Mouse (Mus musculus) MEL-GATA-1-ER (cell line): ENCODE results near the gene Slc4a2.
A peak's percentile ranks its signal among the peaks of the same experiment; 100 is the strongest.
"Not testable (repeated sequence)": the region's sequence is repeated elsewhere in the genome, so short reads cannot be mapped to it uniquely, and the experiment has no call there.

Source experiments
- DNase-seq: peaks from one replicate; pipeline ENCODE4 v3.0.0-alpha.2; 2012; ENCODE audit warnings: low read depth; ENCODE audit errors: extremely low read depth

The Slc4a2 gene

DNA sequence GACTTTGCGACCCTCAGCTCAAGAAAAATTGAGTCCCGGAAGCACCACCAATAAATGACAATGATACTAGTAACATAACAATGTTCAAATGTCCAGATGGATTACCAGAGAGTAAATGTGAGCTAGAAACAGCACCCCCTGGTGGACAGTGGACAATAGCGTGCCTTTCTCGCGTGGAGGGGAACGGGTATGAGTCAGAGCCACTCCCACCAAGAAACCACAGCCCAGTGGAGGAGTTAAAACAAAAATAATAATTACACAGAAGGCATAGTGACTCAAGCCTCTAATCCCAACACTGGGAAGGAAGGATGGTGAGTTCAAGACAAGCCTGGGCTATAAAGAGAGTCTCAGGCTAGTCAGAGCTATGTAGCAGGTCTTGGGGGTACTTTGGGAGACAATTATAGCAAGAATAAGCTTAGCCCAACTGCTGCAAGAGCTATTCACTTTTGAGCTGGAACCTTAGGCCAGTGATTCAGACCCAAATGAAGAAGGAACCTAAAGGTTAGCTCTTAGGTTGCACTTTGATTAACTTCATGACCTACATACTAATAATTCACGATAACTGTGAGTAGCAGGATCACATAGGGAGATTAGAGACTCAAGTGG, 30.1 kb upstream of the Slc4a2 start, which contains the start of gene Abcb8:
TSS of gene Abcb8 (plus strand) at position 272 of the 606 bp plus-strand sequence.
- DNase-seq: peak; percentile 93

DNA sequence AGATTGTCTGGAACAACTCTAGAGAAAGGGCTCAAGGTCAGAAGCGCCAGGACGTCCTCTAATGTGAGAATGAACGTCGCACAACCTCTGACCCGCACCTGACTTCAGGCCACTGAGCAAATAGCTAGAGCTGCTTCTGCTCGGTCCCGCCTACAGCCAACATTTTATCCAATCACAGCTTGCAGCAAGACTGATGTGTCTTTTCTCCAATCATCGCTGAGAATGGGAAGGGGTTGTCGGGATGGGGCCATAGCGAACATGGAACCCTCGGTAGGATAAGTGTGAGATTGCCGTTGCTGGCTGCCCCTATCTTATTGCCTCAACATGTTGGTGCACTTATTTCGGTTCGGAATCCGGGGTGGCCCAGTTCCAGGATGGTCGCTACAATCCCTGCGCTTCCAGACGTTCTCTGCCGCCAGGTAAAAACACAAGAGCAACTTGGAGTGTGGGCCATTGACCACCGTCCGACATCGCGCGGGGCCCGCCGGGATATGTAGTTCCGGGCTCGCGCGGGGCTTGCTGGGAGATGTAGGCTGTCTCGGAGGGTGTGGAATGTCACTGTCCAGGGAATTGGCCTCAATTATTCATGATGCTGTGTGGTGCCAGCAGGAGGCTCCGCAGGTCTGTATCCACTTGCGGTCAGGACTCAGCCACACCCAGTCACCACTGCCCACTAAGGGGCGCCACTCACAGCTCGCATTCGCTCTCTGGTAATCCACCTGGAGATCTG, 29.3 kb upstream of the Slc4a2 start:
- DNase-seq: peak; percentile 100

DNA sequence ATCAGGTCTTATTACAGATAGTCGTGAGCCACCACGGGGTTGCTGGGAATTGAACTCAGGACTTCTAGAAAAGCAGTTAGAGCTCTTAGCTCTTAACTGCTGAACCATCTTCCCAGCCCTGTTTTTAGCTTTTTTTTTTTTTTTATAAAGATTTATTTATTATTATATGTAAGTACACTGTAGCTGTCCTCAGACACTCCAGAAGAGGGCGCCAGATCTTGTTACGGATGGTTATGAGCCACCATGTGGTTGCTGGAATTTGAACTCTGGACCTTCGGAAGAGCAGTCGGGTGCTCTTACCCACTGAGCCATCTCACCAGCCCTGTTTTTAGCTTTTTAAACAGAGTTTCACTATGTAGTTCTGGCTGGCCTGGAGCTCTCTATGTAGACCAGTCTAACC, 27.4 kb upstream of the Slc4a2 start:
- DNase-seq: not testable (repeated sequence)

DNA sequence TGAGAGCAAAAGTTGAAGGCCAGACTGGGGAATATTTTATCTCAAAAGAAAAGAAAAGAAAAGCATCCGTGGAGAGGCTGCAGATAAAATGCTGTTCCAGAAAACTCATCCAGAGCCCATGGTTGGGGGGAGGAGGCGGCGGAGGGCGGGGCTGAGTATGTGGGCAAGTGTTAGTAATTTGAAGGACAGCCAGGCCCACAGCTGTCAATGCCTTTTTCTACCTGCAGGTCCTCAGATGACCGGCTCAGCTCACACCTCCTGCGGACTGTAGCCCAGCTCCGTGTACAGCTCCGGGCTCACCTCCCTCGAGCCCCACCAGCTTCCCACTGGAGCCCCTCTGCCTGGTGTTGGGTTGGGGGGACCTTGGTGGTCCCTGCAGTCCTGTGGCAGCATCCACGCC, 24.0 kb upstream of the Slc4a2 start:
- DNase-seq: no peak

DNA sequence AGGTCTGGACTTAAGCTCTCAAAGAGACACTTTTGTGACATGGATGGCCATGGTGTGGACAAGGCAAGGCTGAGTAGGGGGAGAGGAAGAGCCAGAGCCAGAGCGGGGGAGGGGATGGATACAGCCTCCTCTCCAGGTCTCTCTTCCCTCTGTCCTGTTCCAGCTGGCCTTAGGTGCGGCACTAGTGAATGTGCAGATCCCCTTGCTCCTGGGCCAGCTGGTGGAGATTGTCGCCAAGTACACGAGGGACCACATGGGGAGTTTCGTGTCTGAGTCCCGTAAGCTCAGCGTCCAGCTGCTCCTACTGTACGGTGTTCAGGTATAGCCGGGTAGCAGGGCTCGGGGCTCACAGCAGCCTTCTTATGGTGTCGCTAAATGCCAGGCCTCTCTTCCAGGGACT, 23.3 kb upstream of the Slc4a2 start:
- no peak for DNase-seq

DNA sequence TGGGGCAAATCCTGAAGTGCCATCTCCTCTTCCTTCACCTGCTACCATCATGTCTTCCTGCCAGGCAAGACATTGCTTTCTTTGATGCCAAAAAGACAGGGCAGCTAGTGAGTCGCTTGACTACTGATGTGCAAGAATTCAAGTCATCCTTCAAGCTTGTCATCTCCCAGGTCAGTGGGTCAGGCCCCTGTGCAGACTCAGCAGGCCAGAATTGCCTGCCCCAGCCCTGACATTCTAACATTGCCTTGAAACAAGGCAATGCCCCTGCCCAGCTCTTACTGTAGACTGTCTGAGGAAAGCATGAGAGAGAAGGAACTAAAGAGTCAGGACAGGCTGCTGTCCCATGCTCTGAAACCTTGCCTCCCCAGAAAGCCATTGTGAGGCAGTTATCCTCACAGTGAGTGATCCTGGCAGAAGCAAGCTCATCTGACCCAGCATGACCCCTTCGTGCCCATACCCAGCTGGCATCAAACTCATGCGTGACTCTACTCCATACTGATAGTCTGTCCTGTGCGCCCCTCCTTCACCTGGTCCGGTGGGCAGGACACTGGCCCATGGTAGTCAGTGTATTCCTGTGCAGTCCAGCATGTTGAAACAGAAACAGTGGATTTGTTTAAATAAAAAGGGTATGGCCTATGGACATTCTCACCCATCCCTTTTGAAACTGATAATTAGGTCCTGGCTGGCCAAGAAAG, 22.6 kb upstream of the Slc4a2 start:
- DNase-seq: no peak

DNA sequence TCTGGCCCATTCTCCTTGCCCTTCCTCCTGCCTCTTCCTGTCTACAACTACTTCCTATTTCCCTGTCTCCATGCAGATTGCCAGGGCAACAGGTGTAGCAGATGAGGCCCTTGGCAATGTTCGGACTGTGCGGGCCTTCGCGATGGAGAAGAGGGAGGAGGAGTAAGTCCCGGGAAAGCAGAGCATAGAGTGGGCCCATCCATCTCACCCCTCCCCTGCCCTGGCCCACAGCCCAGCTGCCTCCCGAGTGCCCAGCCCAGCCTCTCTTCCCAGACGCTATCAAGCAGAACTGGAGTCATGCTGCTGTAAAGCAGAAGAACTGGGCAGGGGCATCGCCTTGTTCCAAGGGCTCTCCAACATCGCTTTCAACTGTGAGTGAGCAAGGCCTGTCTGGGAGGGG, 21.7 kb upstream of the Slc4a2 start:
- no peak for DNase-seq

DNA sequence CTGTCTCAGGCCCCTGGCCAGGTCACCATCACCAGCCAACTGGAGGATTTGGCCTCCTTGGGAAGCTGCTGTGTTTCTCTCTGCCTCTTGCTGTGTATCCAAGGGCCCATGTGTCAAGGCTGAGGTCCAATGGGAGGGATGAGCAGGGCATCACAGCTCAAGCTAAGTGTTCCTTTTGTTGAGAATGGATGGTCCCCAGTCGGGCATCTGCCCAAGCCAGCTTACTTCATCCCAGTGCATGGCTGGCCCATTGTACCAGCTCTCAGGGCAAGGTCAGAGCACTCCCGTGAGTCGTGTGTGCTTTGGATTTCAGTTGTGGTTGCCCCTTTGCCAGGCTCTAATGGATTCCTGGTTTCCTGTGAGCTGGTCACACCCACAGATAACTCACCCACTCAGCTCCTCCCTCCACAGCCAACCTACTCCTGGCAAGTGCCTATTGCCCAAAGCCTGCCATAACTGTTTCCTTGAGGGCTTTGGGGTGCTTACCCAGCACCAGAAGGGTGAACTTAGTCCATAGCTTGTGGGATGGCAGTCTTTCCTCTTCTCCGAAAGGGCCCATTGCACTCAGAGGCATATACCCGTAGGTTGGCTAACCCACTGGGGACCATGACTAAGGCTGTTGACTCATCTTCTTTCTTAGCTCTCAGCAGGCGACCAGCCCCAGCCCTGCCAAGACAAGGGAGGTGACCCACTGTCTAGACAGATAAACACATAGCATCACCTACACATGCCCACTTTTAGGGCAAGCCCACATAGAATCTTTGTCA, 18.9 kb upstream of the Slc4a2 start:
- DNase-seq: no peak

DNA sequence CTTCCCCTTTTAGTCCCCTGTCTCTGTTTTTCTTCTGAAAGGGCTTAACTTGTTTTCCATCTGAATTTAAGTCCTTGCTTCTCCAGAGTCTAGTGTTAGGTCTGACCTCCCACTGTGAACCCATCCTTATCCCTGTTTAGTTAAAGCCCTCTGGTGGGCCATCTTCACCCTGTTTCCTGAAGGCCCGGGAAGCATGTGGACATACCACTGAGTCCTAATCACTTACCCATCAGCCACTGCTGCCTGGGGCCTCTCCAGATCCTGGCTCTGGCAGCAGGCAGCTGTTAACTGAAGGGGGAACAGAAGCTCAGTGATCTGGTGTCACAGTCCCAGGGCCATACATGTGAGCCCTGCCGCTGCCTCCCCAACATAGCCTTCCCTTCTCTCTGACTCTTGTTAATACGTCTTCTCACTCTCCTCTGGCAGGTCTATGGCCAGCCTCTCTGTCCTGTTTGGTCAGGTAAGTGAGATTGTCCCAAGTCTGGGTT, 18.2 kb upstream of the Slc4a2 start:
- no peak for DNase-seq

DNA sequence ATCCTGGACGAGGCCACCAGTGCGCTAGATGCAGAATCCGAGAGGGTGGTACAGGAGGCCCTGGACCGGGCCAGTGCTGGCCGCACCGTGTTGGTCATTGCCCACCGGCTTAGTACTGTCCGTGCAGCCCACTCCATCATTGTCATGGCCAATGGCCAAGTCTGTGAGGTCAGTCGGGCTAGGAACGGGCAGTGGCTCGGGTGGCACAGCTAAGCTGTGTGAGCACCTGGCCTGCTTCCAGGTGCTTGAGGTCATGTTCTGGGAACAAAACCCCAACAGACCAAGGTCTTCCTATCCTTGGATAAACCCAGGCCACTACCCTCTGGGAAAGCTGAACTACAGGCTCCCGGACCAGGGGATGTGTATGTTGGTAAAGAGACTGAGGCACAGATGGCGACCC, 15.0 kb upstream of the Slc4a2 start:
- no peak for DNase-seq

DNA sequence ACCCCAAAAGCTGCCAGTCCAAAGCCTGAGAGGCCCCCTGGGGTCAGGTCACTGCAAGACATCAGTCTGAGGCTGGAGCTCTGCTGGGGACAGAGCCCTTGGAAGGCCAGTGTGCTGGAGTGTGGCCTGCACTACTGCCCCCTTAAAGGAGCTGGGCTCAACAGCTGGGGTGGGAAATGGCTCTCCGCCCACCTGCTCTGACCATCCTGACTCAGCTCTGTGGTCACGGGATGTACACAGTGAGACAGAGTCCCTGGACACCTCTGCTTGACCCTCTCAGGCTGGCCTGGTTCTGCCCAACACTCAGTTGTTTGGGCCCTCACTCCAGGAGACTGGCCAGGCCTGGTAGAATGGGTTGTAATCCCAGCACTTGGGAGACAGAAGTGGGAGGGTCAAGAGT, 14.2 kb upstream of the Slc4a2 start:
- no peak for DNase-seq

DNA sequence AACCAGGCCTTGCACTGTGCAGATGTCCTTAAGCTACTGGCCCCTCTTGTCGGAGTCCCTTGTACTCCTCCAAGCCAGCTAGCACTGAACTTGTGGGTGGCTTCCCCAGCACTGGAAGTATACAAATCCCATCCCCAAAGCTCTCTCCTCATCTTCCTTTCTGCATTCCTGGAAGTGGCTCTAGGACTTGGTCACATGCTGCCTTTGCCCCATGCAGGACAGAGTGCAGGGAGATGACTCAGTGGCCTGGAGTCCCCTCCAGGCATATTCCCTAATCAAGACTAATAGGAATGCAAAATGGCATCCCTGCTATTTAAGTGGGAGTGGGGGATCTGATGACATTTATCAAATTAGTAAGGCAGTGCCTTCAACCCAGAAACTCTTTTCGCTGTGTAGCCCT, 11.6 kb upstream of the Slc4a2 start:
- no peak for DNase-seq

DNA sequence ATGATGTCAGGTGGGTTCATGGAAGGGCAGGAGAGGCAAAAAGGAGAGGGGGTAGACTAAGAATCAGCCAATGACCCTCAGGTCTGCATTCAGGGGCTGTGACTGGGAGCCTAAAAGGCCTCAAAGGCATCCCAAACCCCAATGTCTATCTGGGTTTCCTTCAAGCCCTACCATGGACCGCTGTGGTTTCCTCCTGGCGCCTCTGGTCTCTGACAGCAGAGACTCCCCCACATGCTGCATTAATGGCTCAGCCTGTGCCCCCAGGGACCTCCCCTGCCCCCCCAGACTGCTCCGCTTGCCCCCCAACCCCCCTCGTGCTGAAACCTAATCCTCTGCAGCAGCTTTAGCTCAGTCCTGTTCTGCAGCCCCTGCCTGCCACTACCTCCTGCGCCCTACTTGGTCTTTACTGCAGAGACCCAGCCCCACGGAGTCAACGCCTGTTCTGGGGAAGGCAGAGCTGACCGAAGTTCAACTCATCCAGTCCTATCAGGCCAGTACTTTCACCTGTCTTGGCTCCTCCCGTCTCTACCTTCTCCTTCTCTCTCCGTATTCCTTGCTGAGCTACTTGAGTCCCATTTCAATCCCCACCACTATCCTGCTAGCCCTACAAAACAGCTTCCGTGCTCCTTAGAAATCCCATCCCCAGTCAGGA, 10.5 kb upstream of the Slc4a2 start, which contains the start of gene Asic3:
TSS of gene Asic3 (plus strand) at position 351 of the 652 bp plus-strand sequence.
- DNase-seq: no peak

DNA sequence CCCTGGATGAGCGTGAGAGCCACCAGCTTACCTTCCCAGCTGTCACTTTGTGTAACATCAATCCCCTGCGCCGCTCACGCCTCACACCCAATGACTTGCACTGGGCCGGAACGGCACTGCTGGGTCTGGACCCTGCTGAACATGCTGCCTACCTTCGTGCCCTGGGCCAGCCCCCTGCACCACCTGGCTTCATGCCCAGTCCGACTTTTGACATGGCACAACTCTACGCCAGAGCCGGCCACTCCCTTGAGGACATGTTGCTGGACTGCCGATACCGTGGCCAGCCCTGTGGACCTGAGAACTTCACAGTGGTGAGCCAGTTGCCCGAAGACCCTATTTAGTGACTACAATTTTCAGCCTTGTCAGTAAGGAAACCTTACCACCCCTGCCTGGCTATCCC, 9.7 kb upstream of the Slc4a2 start:
- DNase-seq: no peak

DNA sequence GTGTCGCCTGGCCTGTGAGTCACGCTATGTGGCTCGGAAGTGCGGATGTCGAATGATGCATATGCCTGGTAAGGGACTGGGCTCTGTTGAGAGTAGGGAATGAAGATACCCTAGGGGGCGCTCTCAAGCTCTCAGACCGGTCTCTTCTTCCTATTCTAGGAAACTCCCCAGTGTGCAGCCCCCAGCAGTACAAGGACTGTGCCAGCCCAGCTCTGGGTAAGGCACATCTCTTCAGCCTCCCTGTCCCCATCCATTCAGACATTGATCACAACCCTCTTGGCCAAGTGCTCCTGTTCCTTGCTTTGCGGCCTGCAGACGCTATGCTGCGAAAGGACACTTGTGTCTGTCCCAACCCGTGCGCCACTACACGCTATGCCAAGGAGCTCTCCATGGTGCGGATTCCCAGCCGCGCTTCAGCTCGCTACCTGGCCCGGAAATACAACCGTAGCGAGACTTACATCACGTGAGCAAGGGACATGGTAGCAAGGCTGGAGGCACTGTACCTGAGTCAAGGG, 7.4 kb upstream of the Slc4a2 start:
- peak; percentile 66 for DNase-seq

DNA sequence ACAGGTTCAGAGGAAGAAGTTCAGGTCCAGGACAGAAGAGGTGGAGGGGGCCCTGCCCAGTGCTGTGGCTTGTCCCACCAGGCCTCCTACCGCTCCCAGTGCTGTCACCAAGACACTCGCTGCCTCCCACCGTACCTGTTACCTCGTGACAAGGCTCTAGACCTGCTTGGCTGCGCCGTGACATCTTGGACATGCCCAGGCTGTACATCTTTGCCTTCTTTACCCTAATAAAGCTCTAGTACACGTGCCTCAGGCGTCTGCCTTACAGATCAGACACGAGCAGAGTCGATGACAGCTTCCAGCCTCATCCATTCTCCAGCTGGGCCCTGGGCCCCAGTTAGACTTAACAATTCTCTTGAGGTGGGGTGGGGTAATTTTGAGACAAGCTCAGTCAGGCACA, 6.0 kb upstream of the Slc4a2 start:
- DNase-seq: no peak

DNA sequence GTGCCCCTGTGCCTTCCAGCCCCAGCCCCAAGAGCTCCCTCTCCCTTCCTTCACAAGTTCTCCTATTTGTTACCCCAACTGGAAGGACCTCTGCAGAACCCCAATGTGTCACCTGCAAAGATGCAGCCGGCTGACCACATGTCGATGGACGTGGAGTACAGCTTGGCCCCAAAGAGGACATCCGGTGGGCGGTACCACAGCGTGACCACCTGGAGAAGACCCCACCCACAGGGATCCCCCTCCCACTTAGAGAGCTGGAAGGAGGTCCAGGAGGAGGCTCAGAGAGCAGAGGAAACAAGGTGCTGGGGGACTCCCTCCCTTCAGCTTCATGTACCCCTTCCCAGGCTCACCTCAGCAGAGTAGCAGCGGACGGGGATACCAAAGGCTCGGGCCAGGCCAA, 3.3 kb upstream of the Slc4a2 start:
- no peak for DNase-seq

DNA sequence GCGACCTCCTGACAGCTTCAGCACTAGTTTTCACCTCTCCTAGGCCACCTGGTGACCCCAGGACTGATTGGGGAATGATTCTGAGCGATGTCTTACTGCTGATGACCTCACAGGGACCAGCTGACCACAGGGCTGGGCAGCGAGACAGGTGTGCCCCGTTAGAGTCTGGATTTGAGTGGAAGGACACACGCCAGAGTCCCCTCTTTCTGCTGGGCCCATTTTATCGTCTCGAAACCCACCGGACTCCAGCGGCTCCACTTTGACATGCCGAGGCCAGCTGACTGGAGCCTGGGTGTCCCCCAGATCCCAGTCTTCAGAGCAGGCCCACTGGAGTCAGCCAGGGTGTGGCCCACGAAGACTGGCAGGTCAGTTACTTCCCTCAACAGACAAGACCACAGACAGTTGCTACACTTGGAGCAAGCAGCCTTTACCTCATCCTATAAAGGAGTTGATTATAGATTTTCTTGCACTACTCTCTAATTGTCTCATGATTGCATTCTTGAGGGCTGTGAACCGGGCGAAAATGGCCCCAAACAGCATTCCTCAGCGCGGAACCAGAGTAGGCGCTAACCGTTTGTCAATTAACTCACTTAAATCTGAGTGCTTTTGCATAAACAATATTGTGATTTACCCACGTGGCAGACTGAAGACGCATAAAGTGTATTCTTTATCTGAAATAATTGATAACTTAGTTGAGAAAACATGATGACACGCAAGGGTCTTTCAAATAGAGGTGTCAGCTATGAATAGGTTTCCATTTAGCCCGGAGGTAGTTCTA, 556 bp downstream of the Slc4a2 start:
- DNase-seq: no peak

DNA sequence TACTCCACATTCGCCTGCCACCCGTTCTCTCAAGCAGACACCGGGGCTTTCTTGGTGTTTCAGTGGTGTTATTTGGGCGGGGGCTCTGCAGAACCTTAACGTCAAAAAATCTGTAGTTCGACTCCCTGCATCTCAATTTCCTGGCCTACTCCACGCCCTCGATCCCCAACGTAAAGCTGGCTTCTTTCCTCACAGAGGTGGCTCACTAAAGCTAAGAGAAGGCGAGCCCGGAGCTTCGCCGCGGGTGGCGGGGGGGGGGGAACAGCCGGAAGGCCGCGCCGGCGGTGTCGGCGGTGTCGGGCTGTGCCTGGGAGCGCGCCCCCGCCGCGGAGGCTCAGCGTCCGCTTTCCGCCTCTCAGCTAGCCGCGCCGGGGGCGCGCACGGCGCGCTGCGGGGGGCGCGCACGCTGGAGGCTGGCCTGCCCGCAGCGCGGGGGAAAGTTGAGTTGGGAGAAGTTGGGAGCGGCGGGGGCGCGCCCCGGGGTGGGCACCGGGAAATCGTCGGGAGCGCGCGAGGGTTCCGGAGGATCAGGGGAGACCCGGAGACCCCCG, 1.3 kb downstream of the Slc4a2 start:
- DNase-seq: no peak
